Mouse (Mus musculus) lung, adult 2 months (tissue): ENCODE results near the gene Itch.

Experiments used
- CTCF ChIP-seq: fragments of 200-500 bp; IDR thresholded peaks from 2 replicates; pipeline ENCODE4 v1.5.1; 2011; ENCODE audit warnings: mild to moderate bottlenecking, low read length, control low read depth; ENCODE audit not compliant: insufficient read depth
- POLR2A ChIP-seq: fragments of 200-500 bp; IDR thresholded peaks from 2 replicates; pipeline ENCODE4 v1.6.1; 2011; ENCODE audit warnings: low read depth, mild to moderate bottlenecking, control low read depth, low read length, borderline replicate concordance; ENCODE audit errors: extremely low read depth

DNA sequence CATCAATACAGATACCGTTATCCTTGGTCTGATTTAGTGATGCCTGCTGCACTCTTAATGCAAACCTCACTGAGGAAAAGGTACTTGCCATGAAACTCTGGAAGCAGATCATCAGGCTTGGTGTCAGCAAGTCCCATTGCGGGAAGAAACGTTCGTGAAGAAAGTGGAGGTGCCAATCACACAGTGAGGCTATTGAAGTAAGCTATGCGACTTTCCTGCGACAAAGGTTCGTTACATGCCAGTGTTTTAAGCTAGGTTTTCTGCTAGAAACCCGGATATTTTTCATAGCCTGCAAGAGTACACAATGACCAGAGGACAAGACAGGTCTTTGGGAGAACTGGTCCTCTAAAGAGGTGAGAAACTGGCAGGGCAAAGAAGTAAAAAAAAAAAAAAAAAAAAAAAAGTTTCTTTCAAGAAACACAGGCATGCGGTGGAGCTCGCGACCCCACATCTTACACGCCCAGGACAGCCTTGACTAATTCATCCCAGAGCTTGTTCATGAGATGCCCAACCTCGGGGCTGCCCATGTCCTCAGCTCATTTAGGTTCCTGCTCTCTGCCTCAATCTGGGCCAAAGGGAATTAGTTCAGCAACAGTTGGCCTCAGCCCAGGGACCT lies 102.5 kb downstream of the Itch start:
- no peak for TF ChIP-seq POLR2A
- no peak for TF ChIP-seq CTCF
